Mouse (Mus musculus): ENCODE measurements at regions not wholly inside any gene's neighbourhood (a gene's known extent, or its start where the extent isn't known, plus 50 kb on each side); places are given as distances from the start of the nearest gene placed in this dataset.

DNA sequence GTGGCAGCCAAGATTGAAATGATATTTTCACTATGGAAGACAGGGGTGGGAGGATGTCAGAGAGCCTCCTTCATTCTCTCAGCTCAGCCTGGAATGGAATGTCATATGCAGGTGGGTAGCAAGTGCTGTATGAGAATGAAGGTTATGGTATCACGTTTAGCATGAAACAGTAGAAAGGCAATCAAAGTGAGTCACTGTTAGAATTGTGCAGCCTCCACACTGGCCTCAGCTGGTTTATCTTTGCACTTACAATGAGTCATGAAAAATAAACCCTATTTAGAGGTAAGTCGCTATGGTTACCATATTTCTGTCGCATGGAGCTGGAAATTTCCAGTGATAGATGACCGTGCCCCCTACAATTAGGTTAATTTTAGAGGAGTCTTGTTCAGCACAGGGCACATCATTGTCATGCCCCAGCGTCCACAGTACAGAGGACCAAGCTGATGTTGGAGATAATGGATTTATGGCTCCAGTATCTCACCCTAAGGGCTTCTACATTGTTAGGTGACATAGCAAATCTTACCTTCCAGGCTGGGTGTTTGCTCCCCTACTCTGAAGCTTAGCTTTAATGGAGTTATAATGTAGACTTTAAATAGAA lies 167.9 kb upstream of the Pard3b start:
- Histone ChIP-seq H3K27me3 (ENCODE audit: control insufficient read depth, insufficient read depth, low read length) (no peaks in the 10 kb centered on the region; the same call in 1 of the 2 replicates), H3K36me3 (ENCODE audit: control insufficient read depth, insufficient read depth, low read length) (no peaks in the 10 kb centered on the region), H3K27ac (no peak overlapping the region), H3K79me2 (replicated peaks; ENCODE audit: control insufficient read depth, insufficient read depth, low read length) (no peaks in the 10 kb centered on the region), H3K9ac (ENCODE audit: low read depth, low read length) (no peak overlapping the region), H3K4me1 (ENCODE audit: control insufficient read depth, insufficient read depth, low read length) (no peaks in the 10 kb centered on the region), H3K4me3 (no peak overlapping the region)
- intact Hi-C loops (cut with DNase I), result no loop called here
- TF ChIP-seq POLR2A (IDR thresholded peaks at IDR 0.05; ENCODE audit: insufficient read depth, low read depth, low read length), result no peak
- TF ChIP-seq EP300 (IDR thresholded peaks at IDR 0.05; ENCODE audit: insufficient read depth, low read depth, low read length), result no peak
- no peak for TF ChIP-seq CTCF (IDR thresholded peaks at IDR 0.05)
- WGBS, result 63% methylated on average over 5 of the region's 5 CpGs
- DNase-seq, result no peak

DNA sequence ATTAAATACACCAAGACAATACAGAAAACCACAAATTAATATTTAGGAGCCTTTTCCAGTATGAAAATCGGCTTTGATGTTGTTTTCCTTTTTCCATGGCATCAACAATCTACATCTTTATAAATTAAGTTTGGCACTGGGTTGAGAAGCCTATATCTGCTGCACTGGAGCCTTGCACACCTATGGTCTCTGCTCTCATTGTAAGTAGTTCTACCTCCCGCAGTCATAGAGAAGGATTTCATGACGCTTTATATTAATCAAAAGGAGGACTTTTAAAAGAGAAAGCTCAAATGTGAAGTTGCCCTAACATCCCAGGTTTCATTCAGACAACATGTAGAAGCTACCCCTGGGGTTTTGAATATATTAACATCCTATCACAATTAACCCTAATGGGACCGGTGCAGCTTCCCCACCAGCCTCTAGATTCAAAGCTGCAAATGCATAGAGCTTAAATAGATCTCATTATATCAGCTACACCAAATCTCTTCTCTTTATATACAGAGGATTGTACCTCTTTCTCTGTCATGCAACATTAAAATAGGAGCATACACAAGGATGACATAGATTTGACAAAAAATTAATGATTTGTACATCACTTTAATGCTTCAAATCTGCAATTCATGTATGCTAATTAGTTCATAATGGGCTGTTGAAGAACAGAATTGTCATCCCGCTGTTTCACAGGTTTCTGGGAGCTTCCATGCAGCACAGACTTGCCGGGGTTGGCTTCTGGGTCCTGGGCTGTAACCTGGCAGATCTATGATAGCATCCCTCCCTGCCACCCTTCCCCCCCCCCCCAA lies 166.6 kb upstream of the Pard3b start:
- no peak for DNase-seq
- TF ChIP-seq CTCF (IDR thresholded peaks at IDR 0.05) (no peak), POLR2A (IDR thresholded peaks at IDR 0.05; ENCODE audit: insufficient read depth, low read depth, low read length) (no peak), EP300 (IDR thresholded peaks at IDR 0.05; ENCODE audit: insufficient read depth, low read depth, low read length) (no peak)
- H3K9ac ChIP-seq (ENCODE audit: low read depth, low read length), result no peak overlapping the region
- intact Hi-C loops (cut with DNase I), result no loop called here
- 87% methylated on average over 6 of the region's 6 CpGs for WGBS
- no peaks in the 10 kb centered on the region for H3K4me1 ChIP-seq (ENCODE audit: control insufficient read depth, insufficient read depth, low read length)
- H3K36me3 ChIP-seq (ENCODE audit: control insufficient read depth, insufficient read depth, low read length), result no peaks in the 10 kb centered on the region
- H3K79me2 ChIP-seq (replicated peaks; ENCODE audit: control insufficient read depth, insufficient read depth, low read length), result no peaks in the 10 kb centered on the region
- no peaks in the 10 kb centered on the region; the same call in 1 of the 2 replicates for H3K27me3 ChIP-seq (ENCODE audit: control insufficient read depth, insufficient read depth, low read length)
- no peak overlapping the region for H3K4me3 ChIP-seq
- H3K27ac ChIP-seq, result no peak overlapping the region

DNA sequence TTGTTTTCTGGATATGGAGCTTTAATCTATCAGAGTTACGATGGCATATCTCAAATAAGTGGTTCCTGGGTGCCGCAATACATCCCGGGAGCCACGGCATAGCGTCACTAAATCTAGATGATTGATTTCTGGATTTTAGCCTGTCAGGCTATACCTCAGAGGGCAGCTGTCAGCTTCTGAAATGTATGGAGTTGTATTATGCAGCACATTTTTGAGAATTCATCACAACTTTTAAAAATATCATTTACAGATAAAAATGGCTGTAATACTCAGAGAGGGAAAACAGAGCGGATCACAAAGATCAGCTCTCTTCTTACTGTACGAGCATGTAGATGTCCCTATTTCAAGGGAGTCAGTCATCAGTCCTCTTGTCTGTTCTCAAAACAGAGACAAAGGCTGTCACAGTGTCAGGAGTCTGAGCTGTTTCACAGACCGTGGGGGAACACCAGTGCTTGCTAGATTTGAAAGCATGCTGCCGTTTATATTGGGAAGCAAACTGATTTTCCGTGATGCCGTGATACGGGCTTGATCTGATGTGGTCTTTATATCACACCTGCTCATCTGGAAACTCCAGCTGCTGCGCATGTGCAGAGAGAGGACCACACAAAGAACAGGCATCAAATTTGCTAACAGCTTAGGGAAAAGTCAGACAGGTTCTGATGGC lies 165.9 kb upstream of the Pard3b start:
- H3K27ac ChIP-seq, result no peak overlapping the region
- intact Hi-C loops (cut with DNase I), result no loop called here

DNA sequence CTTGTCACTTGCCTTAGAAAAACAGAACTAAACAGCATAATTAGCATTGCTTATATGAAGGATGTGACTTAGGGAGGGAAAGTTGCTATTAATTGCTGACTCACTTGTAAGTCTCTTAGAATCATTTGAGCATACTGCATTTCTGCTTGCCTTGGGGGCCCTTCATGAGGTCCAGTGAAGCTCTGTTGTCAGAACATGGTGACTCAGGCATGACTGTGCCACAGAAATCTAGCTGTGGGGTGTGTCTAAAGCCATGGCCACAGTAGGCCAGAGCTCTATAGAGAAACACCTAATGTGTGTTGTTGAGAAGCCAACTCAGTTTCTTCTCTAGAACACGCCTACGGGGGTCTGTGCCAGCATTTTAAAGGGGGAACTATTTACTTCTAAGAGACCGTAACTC lies 153.2 kb upstream of the Pard3b start:
- Histone ChIP-seq H3K36me3 (ENCODE audit: control insufficient read depth, insufficient read depth, low read length) (no peaks in the 10 kb centered on the region), H3K79me2 (replicated peaks; ENCODE audit: control insufficient read depth, insufficient read depth, low read length) (no peaks in the 10 kb centered on the region), H3K4me3 (no peak overlapping the region), H3K4me1 (ENCODE audit: control insufficient read depth, insufficient read depth, low read length) (no peaks in the 10 kb centered on the region), H3K27me3 (ENCODE audit: control insufficient read depth, insufficient read depth, low read length) (no peaks in the 10 kb centered on the region), H3K9ac (ENCODE audit: low read depth, low read length) (no peak overlapping the region), H3K27ac (no peak overlapping the region)
- DNase-seq, result no peak
- 96% methylated on average over 3 of the region's 3 CpGs for WGBS
- intact Hi-C loops (cut with DNase I), result no loop called here
- TF ChIP-seq CTCF (IDR thresholded peaks at IDR 0.05), result no peak

More for the DNA sequence above, 165.9 kb upstream of the Pard3b start:
- Histone ChIP-seq H3K27me3 (ENCODE audit: control insufficient read depth, insufficient read depth, low read length) (no peaks in the 10 kb centered on the region; the same call in 1 of the 2 replicates), H3K36me3 (ENCODE audit: control insufficient read depth, insufficient read depth, low read length) (no peaks in the 10 kb centered on the region), H3K4me1 (ENCODE audit: control insufficient read depth, insufficient read depth, low read length) (no peaks in the 10 kb centered on the region), H3K79me2 (replicated peaks; ENCODE audit: control insufficient read depth, insufficient read depth, low read length) (no peaks in the 10 kb centered on the region), H3K9ac (ENCODE audit: low read depth, low read length) (no peak overlapping the region), H3K4me3 (no peak overlapping the region)
- no peak for DNase-seq
- 73% methylated on average over 13 of the region's 13 CpGs for WGBS
- no peak for TF ChIP-seq POLR2A (IDR thresholded peaks at IDR 0.05; ENCODE audit: insufficient read depth, low read depth, low read length)
- no peak for TF ChIP-seq EP300 (IDR thresholded peaks at IDR 0.05; ENCODE audit: insufficient read depth, low read depth, low read length)
- TF ChIP-seq CTCF (IDR thresholded peaks at IDR 0.05), result no peak

DNA sequence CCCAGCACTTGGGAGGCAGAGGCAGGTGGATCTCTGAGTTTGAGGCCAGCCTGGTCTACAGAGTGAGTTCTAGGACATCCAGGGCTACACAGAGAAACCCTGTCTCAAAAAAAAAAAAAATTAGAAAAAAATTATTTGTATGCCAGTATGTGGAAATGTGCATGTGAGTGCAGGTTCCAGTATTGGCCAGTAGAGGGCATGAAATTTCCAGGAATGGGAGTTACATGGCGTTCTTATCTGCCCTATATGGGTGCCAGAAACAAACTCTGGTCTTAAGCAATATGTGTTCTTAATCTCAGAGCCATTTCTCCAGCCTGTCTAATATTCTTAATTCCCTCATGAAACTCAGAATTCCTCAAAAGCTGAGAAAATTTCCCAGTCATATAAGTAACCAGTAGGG lies 113.7 kb upstream of the Pard3b start:
- H3K79me2 ChIP-seq (replicated peaks; ENCODE audit: control insufficient read depth, insufficient read depth, low read length), result no peaks in the 10 kb centered on the region
- TF ChIP-seq EP300 (IDR thresholded peaks at IDR 0.05; ENCODE audit: insufficient read depth, low read depth, low read length) (no peak), CTCF (IDR thresholded peaks at IDR 0.05) (peak; percentile 29)
- H3K9ac ChIP-seq (ENCODE audit: low read depth, low read length), result no peak overlapping the region
- 81% methylated on average over 1 of the region's 1 CpGs for WGBS
- no peaks in the 10 kb centered on the region for H3K27me3 ChIP-seq (ENCODE audit: control insufficient read depth, insufficient read depth, low read length)
- no peak overlapping the region for H3K27ac ChIP-seq
- intact Hi-C loops (cut with DNase I), result no loop called here
- no peaks in the 10 kb centered on the region for H3K36me3 ChIP-seq (ENCODE audit: control insufficient read depth, insufficient read depth, low read length)
- no peak for DNase-seq
- H3K4me3 ChIP-seq, result no peak overlapping the region
- H3K4me1 ChIP-seq (ENCODE audit: control insufficient read depth, insufficient read depth, low read length), result no peaks in the 10 kb centered on the region

DNA sequence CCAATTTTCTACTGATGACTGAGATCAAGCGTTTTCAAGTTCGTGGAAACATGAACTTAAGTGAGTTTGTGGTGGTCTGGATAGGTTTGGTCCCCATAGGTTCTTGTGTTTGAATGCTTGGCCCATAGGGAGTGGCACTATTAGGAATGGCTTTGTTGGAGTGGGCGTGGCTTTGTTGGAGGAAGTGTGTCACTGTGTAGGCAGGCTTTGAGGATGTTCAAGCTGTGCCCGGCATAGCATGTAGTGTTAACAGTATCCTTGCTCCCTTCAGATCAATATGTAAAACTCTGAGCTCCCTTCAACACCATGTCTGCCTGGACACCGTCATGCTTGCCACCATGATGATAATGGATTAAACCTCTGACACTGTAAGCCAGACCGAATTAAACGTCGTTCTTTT lies 112.7 kb upstream of the Pard3b start:
- DNase-seq, result no peak
- H3K27ac ChIP-seq, result no peak overlapping the region
- intact Hi-C loops (cut with DNase I), result no loop called here
- no peak overlapping the region for H3K9ac ChIP-seq (ENCODE audit: low read depth, low read length)
- TF ChIP-seq POLR2A (IDR thresholded peaks at IDR 0.05; ENCODE audit: insufficient read depth, low read depth, low read length) (no peak), CTCF (IDR thresholded peaks at IDR 0.05) (no peak), EP300 (IDR thresholded peaks at IDR 0.05; ENCODE audit: insufficient read depth, low read depth, low read length) (no peak)
- no peaks in the 10 kb centered on the region for H3K36me3 ChIP-seq (ENCODE audit: control insufficient read depth, insufficient read depth, low read length)
- no peaks in the 10 kb centered on the region for H3K27me3 ChIP-seq (ENCODE audit: control insufficient read depth, insufficient read depth, low read length)
- no peaks in the 10 kb centered on the region for H3K4me1 ChIP-seq (ENCODE audit: control insufficient read depth, insufficient read depth, low read length)
- H3K79me2 ChIP-seq (replicated peaks; ENCODE audit: control insufficient read depth, insufficient read depth, low read length), result no peaks in the 10 kb centered on the region
- H3K4me3 ChIP-seq, result no peak overlapping the region
- 78% methylated on average over 8 of the region's 8 CpGs for WGBS

All from heart, adult 2 months (tissue).